Mouse (Mus musculus) MEL (cell line): ENCODE data around the gene Itpr1. TPM values are rescaled to one million over a fixed set of nuclear protein-coding genes. Genes with fewer than 3 reads are reported as not detected.

Source experiments
- DNase-seq: peaks from one replicate; pipeline ENCODE4 v3.0.0; 2011; ENCODE audit warnings: low read depth, low spot score
- H3K27ac ChIP-seq: 2 replicates; pipeline ENCODE4 v1.5.1; 2012; ENCODE audit warnings: low read depth, mild to moderate bottlenecking, control low read depth, low read length, moderate library complexity; ENCODE audit not compliant: control insufficient read depth
- H3K27me3 ChIP-seq, 2 experiments: fragments of 150-350 bp in 1 of 2; sonication (generic) in 1 of 2; 2 replicates each; pipeline ENCODE4 v1.6.1; 2012; ENCODE audit warnings: low read length in 2 of 2, mild to moderate bottlenecking in 2 of 2, improper control_type of control experiment in 1 of 2, moderate library complexity in 1 of 2; ENCODE audit not compliant: insufficient read depth in 2 of 2, control insufficient read depth in 1 of 2
- H3K36me3 ChIP-seq, 2 experiments: 2 replicates each; pipeline ENCODE4 v1.6.1; 2012 to 2014; ENCODE audit warnings: low read length in 2 of 2, improper control_type of control experiment in 1 of 2, inconsistent platforms in 1 of 2, mild to moderate bottlenecking in 1 of 2; ENCODE audit not compliant: insufficient read depth in 2 of 2, control insufficient read depth in 1 of 2
- H3K4me1 ChIP-seq, 2 experiments: fragments of 150-350 bp in 1 of 2; sonication (generic) in 1 of 2; 2 replicates each; pipeline ENCODE4 v1.6.1; 2012; ENCODE audit warnings: low read length in 2 of 2, improper control_type of control experiment in 1 of 2, mild to moderate bottlenecking in 1 of 2; ENCODE audit not compliant: insufficient read depth in 2 of 2, control insufficient read depth in 1 of 2
- H3K4me3 ChIP-seq, 2 experiments: fragments of 150-350 bp in 1 of 2; sonication (generic) in 1 of 2; 2 replicates each; pipeline ENCODE4 v1.5.1; 2012; ENCODE audit warnings: low read depth in 2 of 2, low read length in 2 of 2, mild to moderate bottlenecking in 2 of 2, moderate library complexity in 2 of 2, control low read depth in 1 of 2, improper control_type of control experiment in 1 of 2; ENCODE audit not compliant: control insufficient read depth in 1 of 2, insufficient read depth in 1 of 2
- H3K79me2 ChIP-seq: 2 replicates; pipeline ENCODE4 v1.6.1; 2012; ENCODE audit warnings: mild to moderate bottlenecking, low read length, moderate library complexity; ENCODE audit not compliant: control insufficient read depth, poor library complexity, insufficient read depth
- H3K9ac ChIP-seq: 2 replicates; pipeline ENCODE4 v1.6.1; 2012; ENCODE audit warnings: low read depth, mild to moderate bottlenecking, control low read depth, low read length, moderate library complexity; ENCODE audit not compliant: control insufficient read depth, poor library complexity, severe bottlenecking
- H3K9me3 ChIP-seq: fragments of 150-350 bp; sonication (generic); replicated peaks from 2 replicates; pipeline ENCODE4 v1.6.1; 2012; ENCODE audit warnings: mild to moderate bottlenecking, low read length, improper control_type of control experiment, moderate library complexity; ENCODE audit not compliant: insufficient read depth
- CHD2 ChIP-seq: IDR thresholded peaks from 2 replicates; pipeline ENCODE4 v1.6.1; 2011; ENCODE audit warnings: low read length, improper control_type of control experiment
- CTCF ChIP-seq, 3 experiments: IDR thresholded peaks in 2 of 3; conservative IDR thresholded peaks in 1 of 3; 2 replicates each; pipeline ENCODE4 v1.5.1; 2011 to 2012; ENCODE audit warnings: low read length in 3 of 3, low read depth in 2 of 3, mild to moderate bottlenecking in 2 of 3, improper control_type of control experiment in 1 of 3, inconsistent platforms in 1 of 3, mixed read lengths in 1 of 3, moderate library complexity in 1 of 3; ENCODE audit not compliant: control insufficient read depth in 1 of 3, insufficient read depth in 1 of 3, poor library complexity in 1 of 3, severe bottlenecking in 1 of 3
- E2F4 ChIP-seq: IDR thresholded peaks from 2 replicates; pipeline ENCODE4 v1.6.1; 2011; ENCODE audit warnings: low read depth, low read length, improper control_type of control experiment, borderline replicate concordance
- ELF1 ChIP-seq: IDR thresholded peaks from 2 replicates; pipeline ENCODE4 v1.6.1; 2014; ENCODE audit warnings: low read depth, mild to moderate bottlenecking, inconsistent platforms, low read length, improper control_type of control experiment, moderate library complexity
- ETS1 ChIP-seq: IDR thresholded peaks from 2 replicates; pipeline ENCODE4 v1.6.1; 2012; ENCODE audit warnings: low read depth, mild to moderate bottlenecking, inconsistent platforms, low read length, improper control_type of control experiment, moderate library complexity
- GATA1 ChIP-seq: IDR thresholded peaks from 2 replicates; pipeline ENCODE4 v1.6.1; 2011; ENCODE audit warnings: low read depth, low read length, improper control_type of control experiment
- HCFC1 ChIP-seq: IDR thresholded peaks from 2 replicates; pipeline ENCODE4 v1.6.1; 2012; ENCODE audit warnings: low read depth, mild to moderate bottlenecking, inconsistent platforms, low read length, improper control_type of control experiment, moderate library complexity
- MAFK ChIP-seq: IDR thresholded peaks from 2 replicates; pipeline ENCODE4 v1.6.1; 2011; ENCODE audit warnings: low read depth, mild to moderate bottlenecking, low read length, improper control_type of control experiment, borderline replicate concordance
- MAZ ChIP-seq: IDR thresholded peaks from 2 replicates; pipeline ENCODE4 v1.6.1; 2012; ENCODE audit warnings: low read depth, mild to moderate bottlenecking, inconsistent platforms, low read length, improper control_type of control experiment
- MXI1 ChIP-seq: IDR thresholded peaks from 2 replicates; pipeline ENCODE4 v1.6.1; 2011; ENCODE audit warnings: mild to moderate bottlenecking, low read depth, low read length, improper control_type of control experiment
- MYC ChIP-seq: IDR thresholded peaks from 2 replicates; pipeline ENCODE4 v1.6.1; 2011; ENCODE audit warnings: low read depth, mild to moderate bottlenecking, low read length, improper control_type of control experiment, moderate library complexity
- POLR2A ChIP-seq, 2 experiments: IDR thresholded peaks; 2 replicates each; pipeline ENCODE4 v1.6.1; 2011 to 2012; ENCODE audit warnings: low read length in 2 of 2, mild to moderate bottlenecking in 2 of 2, control low read depth in 1 of 2, improper control_type of control experiment in 1 of 2, low read depth in 1 of 2, moderate library complexity in 1 of 2; ENCODE audit not compliant: control insufficient read depth in 1 of 2, insufficient read depth in 1 of 2, poor library complexity in 1 of 2
- TAL1 ChIP-seq: IDR thresholded peaks from 2 replicates; pipeline ENCODE4 v1.6.1; 2012; ENCODE audit warnings: mild to moderate bottlenecking, inconsistent platforms, low read length, moderate library complexity, mixed read lengths
- TBP ChIP-seq: IDR thresholded peaks from 2 replicates; pipeline ENCODE4 v1.8.0; 2011; ENCODE audit warnings: low read depth, low read length, improper control_type of control experiment
- ZNF384 ChIP-seq: IDR thresholded peaks from 2 replicates; pipeline ENCODE4 v1.6.1; 2012; ENCODE audit warnings: low read depth, mild to moderate bottlenecking, inconsistent platforms, low read length, improper control_type of control experiment
- polyA plus RNA-seq, 2 experiments: library from polyadenylated mRNA; stranded (reverse) in 1 of 2; unstranded in 1 of 2; fragments of >175 nt in 1 of 2; fragments of >200 nt in 1 of 2; gene quantifications; 2 replicates each; pipeline versions ENCODE4 v1.2.1 to v1.2.4; 2012; ENCODE audit warnings: low replicate concordance in 2 of 2, low read depth in 1 of 2; ENCODE audit not compliant: insufficient read length in 2 of 2, insufficient read depth in 1 of 2, missing spikeins in 1 of 2
- total RNA-seq: library from RNA; depleted of rRNA; stranded (reverse); fragments of 300-350 nt; gene quantifications from 2 replicates; pipeline ENCODE4 v1.2.3, GENCODE M21; 2012

Itpr1 gene
- total and polyA plus RNA-seq, 3 experiments = 15.6 to 19.0 TPM; not detected in 1

DNA sequence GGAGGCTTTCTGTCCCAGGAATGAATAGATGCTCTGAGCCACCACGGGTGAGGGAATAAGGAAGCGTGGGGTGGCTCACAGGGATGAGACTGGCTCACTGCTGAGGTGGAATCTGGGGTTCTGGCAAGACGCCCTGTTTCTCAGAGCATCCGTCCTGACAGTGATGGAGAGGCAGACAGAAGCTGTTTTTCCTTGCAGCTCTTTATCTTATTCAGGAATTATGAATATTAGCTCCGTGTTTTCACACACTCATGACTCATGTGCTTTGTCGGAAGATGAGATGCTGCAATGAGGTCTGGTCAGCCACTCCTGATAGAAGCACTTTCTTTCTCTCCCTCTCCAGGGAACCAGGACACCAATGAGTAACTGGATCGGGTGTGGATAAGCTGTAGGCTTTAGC, 231.5 kb downstream of the Itpr1 start:
- TF ChIP-seq HCFC1 (no peak), TBP (no peak)
- TF ChIP-seq, all 39 proteins: peak for 0
- H3K27ac ChIP-seq = no peak overlapping the region
- H3K79me2 ChIP-seq = no peaks in the 10 kb centered on the region
- no peak overlapping the region for H3K4me3 ChIP-seq
- H3K27me3 ChIP-seq = no peaks in the 10 kb centered on the region
- no peaks in the 10 kb centered on the region for H3K4me1 ChIP-seq
- no peak for DNase-seq
- no peaks in the 10 kb centered on the region for H3K36me3 ChIP-seq
- no peak overlapping the region for H3K9ac ChIP-seq
- no peaks in the 10 kb centered on the region for H3K9me3 ChIP-seq

DNA sequence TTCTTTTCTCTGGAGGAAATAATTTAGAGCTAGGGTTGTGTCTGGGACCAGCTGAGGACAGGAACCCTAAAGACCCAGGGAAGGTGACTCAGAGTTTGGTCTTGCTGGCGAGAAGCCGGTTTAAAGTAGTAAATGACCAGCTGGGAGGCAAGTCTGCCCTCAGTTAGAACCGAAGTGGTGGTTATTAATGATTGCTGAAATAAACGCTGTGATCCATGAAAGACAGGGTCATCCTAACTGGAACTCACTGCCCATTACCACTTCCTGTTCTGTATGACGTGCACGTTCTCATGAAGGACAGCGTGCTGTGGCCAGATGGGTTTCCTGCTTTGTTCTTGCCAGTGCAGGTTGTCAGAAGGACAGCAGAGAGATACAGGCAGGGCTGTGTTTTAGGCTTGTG, 232.1 kb downstream of the Itpr1 start:
- Histone ChIP-seq H3K27ac (no peak overlapping the region), H3K9me3 (no peaks in the 10 kb centered on the region), H3K27me3 (no peaks in the 10 kb centered on the region), H3K4me1 (no peaks in the 10 kb centered on the region), H3K79me2 (no peaks in the 10 kb centered on the region), H3K4me3 (no peak overlapping the region), H3K9ac (no peak overlapping the region), H3K36me3 (no peaks in the 10 kb centered on the region)
- DNase-seq = no peak
- no peak for TF ChIP-seq TBP

DNA sequence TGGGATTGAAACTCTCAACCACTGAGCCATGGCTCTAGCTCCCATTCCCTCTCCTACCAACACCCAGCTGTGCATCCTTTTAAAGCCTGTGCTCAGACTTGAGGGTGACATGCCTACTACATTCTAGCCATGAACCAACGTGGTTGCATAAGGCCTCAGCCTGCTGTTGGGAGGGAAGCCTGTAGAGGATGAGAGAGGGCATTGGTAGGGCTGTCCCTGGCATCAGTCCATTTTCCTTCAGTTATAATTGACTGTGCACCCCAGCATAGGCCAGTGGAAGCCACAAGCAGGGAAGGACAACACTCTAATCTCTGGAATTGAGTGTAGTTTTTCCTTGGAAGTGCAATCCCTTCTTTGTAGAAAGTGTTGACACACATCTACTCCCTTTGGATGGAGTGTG, 233.9 kb downstream of the Itpr1 start:
- Histone ChIP-seq H3K9ac (no peak overlapping the region), H3K27ac (no peak overlapping the region), H3K79me2 (no peaks in the 10 kb centered on the region), H3K27me3 (no peaks in the 10 kb centered on the region), H3K36me3 (no peaks in the 10 kb centered on the region), H3K9me3 (no peaks in the 10 kb centered on the region), H3K4me1 (no peaks in the 10 kb centered on the region), H3K4me3 (no peak overlapping the region)
- no peak for TF ChIP-seq TBP
- no peak for TF ChIP-seq MXI1
- DNase-seq = no peak

DNA sequence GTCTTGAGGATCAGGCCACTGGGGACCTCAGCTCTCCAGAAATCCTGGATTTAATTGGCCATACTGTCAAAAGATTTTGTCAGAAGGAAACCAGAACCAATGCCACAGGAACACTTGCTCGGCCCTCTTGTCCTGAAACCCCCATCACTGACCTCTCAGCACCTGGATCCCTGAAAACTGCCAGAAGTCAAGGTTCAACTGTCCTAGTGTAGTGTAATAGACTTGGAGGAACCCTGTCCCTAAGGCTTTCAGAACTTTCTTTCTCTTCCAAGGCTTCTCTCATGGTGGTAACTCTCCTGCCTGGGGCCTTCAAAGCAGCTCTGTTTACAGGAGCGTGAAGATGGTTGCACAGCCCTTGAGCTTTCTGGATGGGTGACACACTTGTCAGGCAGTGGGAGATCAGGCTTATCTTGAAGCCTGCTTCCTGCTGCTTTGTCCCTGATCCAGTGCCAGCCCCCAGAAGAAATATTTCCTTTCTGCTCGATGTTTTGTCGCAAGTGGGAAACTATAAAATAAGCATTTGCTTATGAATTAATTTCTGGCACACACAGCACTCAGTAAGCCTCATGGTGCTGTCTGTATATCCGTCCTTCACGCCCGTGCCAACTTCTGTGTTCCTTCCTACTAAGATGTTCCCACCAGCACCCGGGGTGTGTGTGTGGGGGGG, 234.4 kb downstream of the Itpr1 start:
- Histone ChIP-seq H3K27ac (no peak overlapping the region), H3K27me3 (no peaks in the 10 kb centered on the region), H3K4me1 (no peaks in the 10 kb centered on the region), H3K9me3 (no peaks in the 10 kb centered on the region), H3K4me3 (no peak overlapping the region), H3K79me2 (no peaks in the 10 kb centered on the region), H3K9ac (no peak overlapping the region), H3K36me3 (no peaks in the 10 kb centered on the region)
- TF ChIP-seq CHD2 (no peak), ELF1 (no peak), POLR2A (IDR thresholded peaks at IDR 0.05; ENCODE audit: control insufficient read depth in 1 of 2, insufficient read depth in 1 of 2, low read depth in 1 of 2, low read length in 2 of 2, poor library complexity in 1 of 2) (no peak), MYC (no peak), MAZ (no peak), MAFK (no peak), GATA1 (no peak), ETS1 (no peak), ZNF384 (no peak), E2F4 (no peak), CTCF (IDR thresholded peaks at IDR 0.05 in 2 of 3, conservative IDR thresholded peaks at IDR 0.05 in 1 of 3; ENCODE audit: control insufficient read depth in 1 of 3, insufficient read depth in 1 of 3, low read depth in 2 of 3, low read length in 3 of 3, poor library complexity in 1 of 3, severe bottlenecking in 1 of 3) (no peak), MXI1 (no peak), TAL1 (no peak)
- DNase-seq = no peak
